In the genomic region with DNA sequence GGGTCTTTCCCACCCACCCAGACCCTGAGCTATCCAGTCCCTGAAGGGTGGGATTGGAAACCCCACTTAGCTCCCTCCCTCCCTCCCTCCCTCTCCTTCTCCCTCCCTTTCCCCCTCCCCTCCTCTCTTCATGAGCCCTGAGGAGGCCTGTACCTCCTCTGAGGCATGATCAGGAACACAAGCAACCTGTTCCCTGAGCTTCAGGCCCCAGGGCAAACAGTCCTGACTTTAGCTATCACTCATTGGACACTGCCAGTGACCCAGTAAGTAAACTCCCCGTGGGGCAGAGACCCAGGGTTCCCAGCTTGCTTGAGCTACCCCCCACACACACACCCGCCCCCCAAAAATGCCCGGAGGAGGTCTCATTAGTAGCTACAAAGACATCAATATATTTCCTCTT, we compare ENCODE assay signal across 13 mouse cellular contexts. TPM values are rescaled to one million over a fixed set of nuclear protein-coding genes. Genes with fewer than 3 reads are reported as not detected.
DNase-seq lines count a peak whose midpoint lies in the region; ATAC-seq and TF ChIP-seq lines count a peak whose summit lies in the region.
"Had no signal": no experiment of that assay in that cellular context is flagged by ENCODE, and none has a peak within 500 bp of the region (broad histone marks: within the 10 kb centered on the region; RNA-seq: fewer than 3 reads in every experiment).

No protein-coding gene starts in this region.

- H3K4me1 ChIP-seq in heart, embryonic 13.5 days, result peaks cover 61% of the 10 kb centered on the region
- peaks cover 3% of the 10 kb centered on the region for H3K4me1 ChIP-seq in liver, adult 2 months (ENCODE audit: control insufficient read depth, insufficient read depth, low read length)
- H3K4me1 ChIP-seq in liver, embryonic 11.5 days (replicated peaks; ENCODE audit: control insufficient read depth, insufficient read depth, low read length), result peaks cover 13% of the 10 kb centered on the region
- H3K4me1 ChIP-seq in embryonic facial prominence, embryonic 10.5 days, result peaks cover 64% of the 10 kb centered on the region
- H3K4me1 ChIP-seq in intestine, embryonic 15.5 days (replicated peaks), result peaks cover 52% of the 10 kb centered on the region

- H3K27me3 ChIP-seq in heart, embryonic 13.5 days (replicated peaks), result peaks cover 9% of the 10 kb centered on the region
- no peaks in the 10 kb centered on the region for H3K27me3 ChIP-seq in liver, adult 2 months (ENCODE audit: control insufficient read depth, insufficient read depth, low read length)
- H3K27me3 ChIP-seq in liver, embryonic 11.5 days (replicated peaks; ENCODE audit: control insufficient read depth, insufficient read depth, low read length), result peaks cover 5% of the 10 kb centered on the region
- H3K27me3 ChIP-seq in embryonic facial prominence, embryonic 10.5 days (replicated peaks; ENCODE audit: low read depth, poor library complexity, severe bottlenecking), result peaks cover 41% of the 10 kb centered on the region
- H3K27me3 ChIP-seq in intestine, embryonic 15.5 days (replicated peaks), result no peaks in the 10 kb centered on the region

- no peak for ATAC-seq in heart, embryonic 13.5 days (ENCODE audit: extremely low read depth, insufficient number of reproducible peaks, low FRiP score, low TSS enrichment)
- ATAC-seq in liver, embryonic 11.5 days (replicated peaks; ENCODE audit: low FRiP score), result no peak
- no peak for ATAC-seq in intestine, embryonic 15.5 days
- ATAC-seq: inflammation-experienced regulatory T-cells, adult 6 months had no signal

- no peak overlapping the region for H3K9ac ChIP-seq in heart, embryonic 13.5 days
- H3K9ac ChIP-seq in liver, adult 2 months (ENCODE audit: low read depth, low read length), result no peak overlapping the region
- H3K9ac ChIP-seq in liver, embryonic 11.5 days (ENCODE audit: low read depth, low read length), result no peak overlapping the region
- H3K9ac ChIP-seq in intestine, embryonic 15.5 days, result no peak overlapping the region

- TF ChIP-seq POLR2A in liver, adult 2 months (IDR thresholded peaks at IDR 0.05; ENCODE audit: extremely low read depth, insufficient read depth, low read length), result no peak

- intact Hi-C loops in heart, postnatal 14 days (cut with DNase I), result no loop called here
- intact Hi-C loops in gastrocnemius, postnatal 14 days (cut with DNase I; ENCODE audit: low total_unique reads), result no loop called here

- TF ChIP-seq CTCF in liver, adult 2 months (IDR thresholded peaks at IDR 0.05; ENCODE audit: low read depth, low read length), result no peak

- H3K9me3 ChIP-seq in heart, embryonic 13.5 days, result no peaks in the 10 kb centered on the region
- H3K9me3 ChIP-seq in liver, embryonic 11.5 days (ENCODE audit: control insufficient read depth, low read length), result no peaks in the 10 kb centered on the region
- no peaks in the 10 kb centered on the region for H3K9me3 ChIP-seq in embryonic facial prominence, embryonic 10.5 days
- no peaks in the 10 kb centered on the region for H3K9me3 ChIP-seq in intestine, embryonic 15.5 days

- no peak overlapping the region for H3K4me2 ChIP-seq in heart, embryonic 13.5 days
- H3K4me2 ChIP-seq in liver, embryonic 11.5 days, result no peak overlapping the region
- H3K4me2 ChIP-seq in intestine, embryonic 15.5 days (replicated peaks), result no peak overlapping the region

- no peaks in the 10 kb centered on the region for H3K36me3 ChIP-seq in heart, embryonic 13.5 days
- H3K36me3 ChIP-seq in liver, adult 2 months (ENCODE audit: control insufficient read depth, insufficient read depth, low read length), result no peaks in the 10 kb centered on the region
- no peaks in the 10 kb centered on the region for H3K36me3 ChIP-seq in liver, embryonic 11.5 days (ENCODE audit: control insufficient read depth, insufficient read depth, low read length)
- H3K36me3 ChIP-seq in embryonic facial prominence, embryonic 10.5 days (replicated peaks), result no peaks in the 10 kb centered on the region
- no peaks in the 10 kb centered on the region for H3K36me3 ChIP-seq in intestine, embryonic 15.5 days

- 58% methylated on average over 3 of the region's 3 CpGs for WGBS in heart, embryonic 13.5 days
- WGBS in liver, adult 2 months, result 62% methylated on average over 3 of the region's 3 CpGs
- WGBS in liver, embryonic 11.5 days, result 47% methylated on average over 3 of the region's 3 CpGs
- 67% methylated on average over 3 of the region's 3 CpGs for WGBS in embryonic facial prominence, embryonic 10.5 days
- 54% methylated on average over 3 of the region's 3 CpGs for WGBS in intestine, embryonic 15.5 days

- peak overlapping the region; percentile 74 for H3K27ac ChIP-seq in heart, embryonic 13.5 days (replicated peaks)
- peak overlapping the region; percentile 57 for H3K27ac ChIP-seq in liver, adult 2 months (replicated peaks; ENCODE audit: insufficient read depth, low read depth, low read length)
- no peak overlapping the region for H3K27ac ChIP-seq in liver, embryonic 11.5 days (ENCODE audit: low read depth, low read length)
- H3K27ac ChIP-seq in embryonic facial prominence, embryonic 10.5 days (replicated peaks), result 0 out of 2 replicates have a peak overlapping the region, but pooled peaks have one; percentile 66
- peak overlapping the region; percentile 57; the same call in 1 of the 2 replicates for H3K27ac ChIP-seq in intestine, embryonic 15.5 days
- H3K27ac ChIP-seq: left cerebral cortex, adult 2 months had no signal

- H3K4me3 ChIP-seq in heart, embryonic 13.5 days, result no peak overlapping the region
- H3K4me3 ChIP-seq in liver, adult 2 months (ENCODE audit: insufficient read depth, low read depth, low read length), result no peak overlapping the region
- no peak overlapping the region for H3K4me3 ChIP-seq in liver, embryonic 11.5 days (ENCODE audit: low read depth, low read length)
- no peak overlapping the region for H3K4me3 ChIP-seq in embryonic facial prominence, embryonic 10.5 days
- no peak overlapping the region for H3K4me3 ChIP-seq in intestine, embryonic 15.5 days (replicated peaks)
- H3K4me3 ChIP-seq: left cerebral cortex, adult 2 months had no signal

- no peak for DNase-seq in heart, postnatal 14 days
- DNase-seq in liver, adult 2 months (ENCODE audit: extremely low read depth, low read depth, low spot score), result no peak
- DNase-seq in liver, embryonic 11.5 days (ENCODE audit: low spot score), result no peak
- DNase-seq in embryonic facial prominence, embryonic 10.5 days (ENCODE audit: low spot score), result no peak
- DNase-seq in gastrocnemius, postnatal 14 days, result no peak
- no peak for DNase-seq in adrenal gland, adult 2 months
- DNase-seq: cerebellum, postnatal 10 days; gastrocnemius, postnatal 10 days; lung, adult 2 months had no signal

- H3K79me2 ChIP-seq in liver, adult 2 months (ENCODE audit: control insufficient read depth, insufficient read depth, low read length), result no peaks in the 10 kb centered on the region

RNA-seq across cellular contexts. Expression of a gene that starts 29.9 kb away (rescaled TPM):
- 27.2 and 29.7 TPM in 2 replicates for polyA plus RNA-seq in heart, embryonic 13.5 days (2015; fragmentation: Nextera tagmentation; extraction: Ambion mirVana)
- total RNA-seq in heart, postnatal 14 days (2021), result 10 to 100 TPM; 26.4 to 26.8 TPM
- 15.1 and 19.3 TPM in 2 replicates for total RNA-seq in liver, adult 2 months (2014; rRNA removed)
- 4.9 and 7.9 TPM in 2 replicates for polyA plus RNA-seq in liver, adult 2 months (2012; rRNA removed)
- 49.8 and 50.1 TPM in 2 replicates for polyA plus RNA-seq in liver, embryonic 11.5 days (2014; fragmentation: Nextera tagmentation; extraction: Ambion mirVana)
- polyA plus RNA-seq in embryonic facial prominence, embryonic 10.5 days (2016; fragmentation: Nextera tagmentation; extraction: Ambion mirVana), result 56.3 and 57.8 TPM in 2 replicates
- 31.9 and 33.9 TPM in 2 replicates for polyA plus RNA-seq in intestine, embryonic 15.5 days (2015; fragmentation: Nextera tagmentation; extraction: Ambion mirVana)
- 10 to 100 TPM; 13.5 to 15.9 TPM for total RNA-seq in gastrocnemius, postnatal 14 days (2021)
- 10 to 100 TPM; 19.6 to 21.4 TPM for total RNA-seq in adrenal gland, adult 2 months (2021)
- polyA plus RNA-seq in adrenal gland, adult 2 months (2012; rRNA removed), result 54.9 and 77.7 TPM in 2 replicates
